Mouse (Mus musculus): Measurements from ENCODE around the gene Lmf2.

Lmf2 gene

DNA sequence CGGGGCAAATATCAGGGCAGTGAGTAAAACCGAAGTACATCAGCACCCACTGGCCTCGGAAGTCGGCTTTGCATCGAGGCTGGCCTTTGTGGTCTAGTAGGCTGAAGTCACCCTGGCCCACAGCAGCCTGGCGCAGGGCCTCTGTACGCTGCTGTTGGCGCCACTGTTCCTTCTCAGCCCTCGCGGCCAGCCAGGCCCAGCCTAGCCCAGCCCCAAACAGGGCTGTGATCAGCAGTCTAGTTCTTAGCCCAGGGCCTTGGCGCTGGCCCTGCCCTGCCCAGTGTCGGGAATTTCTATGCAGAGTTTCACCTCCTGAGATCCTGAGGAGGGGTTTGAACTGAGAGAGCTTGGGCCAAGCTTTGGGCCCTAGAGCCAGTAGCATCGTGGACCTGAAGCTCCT is 16.6 kb upstream of the Lmf2 start:
- DNase-seq: no peak

- DNase-seq: no peak
Measured at GRCm38 (mm10) chr15:89365141-89365551, 9.7 kb upstream of the Lmf2 start.

- DNase-seq: no peak
Measured at GRCm38 (mm10) chr15:89363051-89363450, 7.6 kb upstream of the Lmf2 start.

DNA sequence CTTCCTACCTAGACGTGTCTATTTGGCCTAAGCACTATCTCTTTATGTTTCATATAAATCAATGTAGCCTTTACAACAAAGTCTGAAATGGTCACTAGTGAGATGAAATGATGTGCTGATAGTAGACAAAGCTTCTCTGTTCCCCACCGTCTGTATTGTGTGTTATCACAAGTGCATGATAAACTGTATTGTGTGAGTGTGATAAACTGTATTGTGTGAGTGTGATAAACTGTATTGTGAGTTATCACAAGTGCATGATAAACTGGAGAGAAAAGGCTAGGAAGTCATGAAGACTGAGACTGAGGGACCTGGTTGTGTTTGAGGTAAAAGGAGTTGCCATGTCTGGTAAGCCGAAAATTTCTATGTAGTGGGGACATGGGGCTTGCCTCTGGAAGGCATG is 3.3 kb upstream of the Lmf2 start:
- no peak for DNase-seq

- peak; percentile 89 for DNase-seq
Measured at GRCm38 (mm10) chr15:89356372-89356771, 913 bp upstream of the Lmf2 start.

GRCm38 (mm10) chr15:89354455-89354854 is 1.0 kb downstream of the Lmf2 start:
- DNase-seq: no peak

DNA sequence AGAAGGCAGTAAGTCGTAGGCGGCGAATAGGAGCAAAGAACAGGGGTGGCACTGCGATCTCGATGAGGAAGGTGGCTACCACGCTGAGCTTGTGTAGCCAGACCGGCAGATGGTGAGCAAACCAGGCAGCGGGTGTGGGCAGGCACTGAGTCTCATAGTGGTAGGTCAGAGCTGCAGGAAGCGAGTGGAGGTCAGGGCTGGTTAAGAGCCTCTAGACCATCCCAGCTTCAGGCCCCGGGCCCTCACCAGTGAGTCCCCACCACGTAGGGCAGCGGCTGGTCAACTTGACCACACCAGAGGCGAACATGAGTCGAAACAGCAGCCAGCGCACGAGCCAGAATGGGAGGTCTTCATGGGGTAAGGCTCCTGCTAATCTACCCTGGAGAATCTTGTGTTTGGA is 1.6 kb downstream of the Lmf2 start:
- DNase-seq: no peak

DNA sequence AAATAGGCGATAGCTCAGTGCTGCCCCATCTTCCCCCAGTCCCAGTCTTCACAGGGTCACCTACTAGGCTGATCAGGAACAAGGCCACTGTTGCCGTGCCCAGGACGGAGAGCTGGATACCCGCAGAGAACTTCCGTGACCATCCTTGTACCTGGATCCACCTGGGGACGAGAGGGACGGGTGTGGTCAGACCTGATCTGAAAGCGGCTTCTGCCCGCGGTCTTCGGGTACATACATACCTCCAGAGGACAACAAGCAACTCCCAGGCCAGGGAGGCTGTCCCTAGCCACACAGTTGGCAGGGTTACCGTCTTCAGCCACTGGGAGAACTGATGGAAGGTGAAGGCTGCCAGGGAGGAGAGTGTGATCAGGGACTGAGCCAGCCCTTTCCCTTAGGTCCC is 2.7 kb downstream of the Lmf2 start:
- DNase-seq: no peak

DNA sequence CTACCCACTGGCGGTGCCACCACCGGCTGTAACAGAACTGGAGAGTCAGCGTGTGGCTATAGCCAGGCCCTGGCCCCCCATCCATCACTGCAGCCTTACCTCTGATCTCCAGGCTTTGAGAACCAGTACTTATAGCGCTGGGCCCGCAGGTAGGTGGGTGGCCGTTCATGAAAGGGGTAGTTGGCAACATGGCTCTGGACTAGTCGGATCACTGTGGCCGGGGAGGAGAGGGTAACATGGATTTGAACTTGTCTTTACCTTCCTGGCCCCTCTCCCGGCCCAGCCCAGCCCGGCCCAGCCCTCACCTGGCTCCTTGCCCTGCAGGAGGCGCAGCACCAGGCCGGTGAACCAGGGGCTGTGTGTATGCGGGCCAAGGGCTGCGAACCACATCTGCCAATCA is 3.4 kb downstream of the Lmf2 start:
- DNase-seq: no peak

- DNase-seq: no peak
Measured at GRCm38 (mm10) chr15:89351302-89351701, 4.2 kb downstream of the Lmf2 start.

GRCm38 (mm10) chr15:89350447-89350846 is 5.0 kb downstream of the Lmf2 start:
- peak; percentile 41 for DNase-seq

DNA sequence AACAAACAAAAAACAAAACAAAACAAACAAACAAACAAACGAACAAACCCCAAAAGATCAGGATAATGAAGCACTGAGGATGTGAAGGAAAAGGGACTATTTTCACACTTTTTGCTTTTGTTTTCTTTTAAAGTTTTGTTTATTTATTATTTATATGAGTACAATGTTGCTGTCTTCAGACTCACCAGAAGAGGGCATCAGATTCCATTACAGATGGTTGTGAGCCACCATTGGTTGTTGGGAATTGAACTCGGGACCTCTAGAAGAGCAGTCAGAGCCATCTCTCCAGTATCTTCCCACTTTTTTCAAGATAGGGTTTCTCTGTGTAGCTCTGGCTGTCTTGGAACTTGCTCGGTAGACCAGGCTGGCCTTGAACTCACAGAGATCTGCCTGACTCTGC is 12.1 kb downstream of the Lmf2 start:
- no peak for DNase-seq

DNA sequence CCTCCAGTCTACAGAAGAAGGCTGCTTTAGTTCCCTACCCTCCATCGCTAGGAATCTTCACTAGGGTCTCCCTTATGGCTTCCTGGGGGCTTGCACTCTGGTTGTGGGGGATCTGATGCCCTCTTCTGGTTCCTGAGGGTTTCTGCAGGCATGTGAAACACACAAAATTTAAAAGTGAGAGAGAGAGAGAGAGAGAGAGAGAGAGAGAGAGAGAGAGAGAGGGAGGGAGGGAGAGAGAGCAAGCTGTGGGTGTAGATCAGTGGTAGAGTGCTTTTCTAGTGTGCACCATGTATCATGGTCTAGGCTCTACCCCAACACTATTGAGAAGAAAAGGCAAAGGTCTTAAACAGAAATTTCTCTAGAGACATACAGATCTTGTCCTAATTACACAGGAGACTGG is 13.8 kb downstream of the Lmf2 start:
- no peak for DNase-seq

GRCm38 (mm10) chr15:89340136-89340535 is 15.3 kb downstream of the Lmf2 start:
- DNase-seq: no peak

- no peak for DNase-seq
Measured at GRCm38 (mm10) chr15:89339696-89340095, 15.8 kb downstream of the Lmf2 start.

- DNase-seq: no peak
Measured at GRCm38 (mm10) chr15:89336422-89336821, 19.0 kb downstream of the Lmf2 start.

DNA sequence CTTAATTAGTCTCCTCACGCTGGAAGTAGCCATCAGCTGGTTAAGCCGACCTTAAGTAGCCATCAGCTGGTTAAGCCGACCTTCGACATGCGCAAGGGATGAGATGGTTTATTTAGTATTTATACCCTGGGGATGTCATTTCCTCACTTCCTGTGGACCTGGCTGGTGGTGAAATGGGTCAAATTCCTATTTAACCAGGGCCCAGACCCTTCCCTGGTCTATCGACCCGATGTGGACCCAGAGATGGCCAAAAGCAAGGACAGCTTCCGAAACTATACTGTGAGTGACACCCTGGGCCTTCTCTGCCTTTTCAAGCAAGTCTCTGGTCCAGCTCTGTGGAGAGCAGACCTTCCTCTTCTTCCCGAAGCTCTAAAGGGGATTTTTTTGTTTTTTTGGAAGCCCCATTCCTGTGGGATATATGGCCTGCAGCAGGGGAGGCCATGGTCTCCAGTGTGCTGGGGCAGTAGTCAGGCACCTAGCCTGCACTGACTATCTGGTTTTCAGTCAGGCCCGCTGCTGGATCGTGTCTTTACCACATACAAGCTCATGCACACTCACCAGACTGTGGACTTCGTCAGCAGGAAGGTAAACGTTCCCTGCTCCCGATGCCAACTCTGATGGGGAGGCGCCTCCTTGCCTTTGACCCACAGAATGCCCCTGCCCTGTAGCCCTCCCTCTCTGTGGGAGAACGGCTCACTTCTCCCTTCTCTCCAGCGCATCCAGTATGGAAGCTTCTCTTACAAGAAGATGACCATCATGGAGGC is 20.5 kb downstream of the Lmf2 start:
- DNase-seq: no peak

- no peak for DNase-seq
Measured at GRCm38 (mm10) chr15:89334271-89334670, 21.2 kb downstream of the Lmf2 start, which contains the start of gene Miox. Miox (plus strand) TSS chr15:89334398.

DNA sequence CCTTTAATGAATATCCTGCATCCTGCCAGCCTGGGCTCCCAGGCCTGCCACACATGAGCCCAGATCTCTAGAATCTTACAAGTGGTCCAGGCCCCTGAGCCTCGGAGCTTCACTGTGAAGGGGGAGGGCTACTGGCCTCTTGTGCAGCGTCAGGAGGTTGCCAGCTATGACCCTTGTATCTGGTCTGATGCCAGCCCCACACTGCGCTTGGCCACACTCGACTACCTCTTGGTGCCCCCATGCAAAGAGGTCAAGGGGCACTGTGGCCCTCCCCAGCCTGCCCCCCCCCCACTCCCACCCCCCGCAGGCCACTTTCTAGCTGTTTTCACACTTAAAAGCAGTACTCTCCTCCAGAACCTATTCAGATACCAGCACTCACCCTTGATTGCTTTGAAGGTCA is 29.0 kb downstream of the Lmf2 start:
- DNase-seq: no peak

- DNase-seq: no peak
Measured at GRCm38 (mm10) chr15:89323656-89324055, 31.8 kb downstream of the Lmf2 start.

DNA sequence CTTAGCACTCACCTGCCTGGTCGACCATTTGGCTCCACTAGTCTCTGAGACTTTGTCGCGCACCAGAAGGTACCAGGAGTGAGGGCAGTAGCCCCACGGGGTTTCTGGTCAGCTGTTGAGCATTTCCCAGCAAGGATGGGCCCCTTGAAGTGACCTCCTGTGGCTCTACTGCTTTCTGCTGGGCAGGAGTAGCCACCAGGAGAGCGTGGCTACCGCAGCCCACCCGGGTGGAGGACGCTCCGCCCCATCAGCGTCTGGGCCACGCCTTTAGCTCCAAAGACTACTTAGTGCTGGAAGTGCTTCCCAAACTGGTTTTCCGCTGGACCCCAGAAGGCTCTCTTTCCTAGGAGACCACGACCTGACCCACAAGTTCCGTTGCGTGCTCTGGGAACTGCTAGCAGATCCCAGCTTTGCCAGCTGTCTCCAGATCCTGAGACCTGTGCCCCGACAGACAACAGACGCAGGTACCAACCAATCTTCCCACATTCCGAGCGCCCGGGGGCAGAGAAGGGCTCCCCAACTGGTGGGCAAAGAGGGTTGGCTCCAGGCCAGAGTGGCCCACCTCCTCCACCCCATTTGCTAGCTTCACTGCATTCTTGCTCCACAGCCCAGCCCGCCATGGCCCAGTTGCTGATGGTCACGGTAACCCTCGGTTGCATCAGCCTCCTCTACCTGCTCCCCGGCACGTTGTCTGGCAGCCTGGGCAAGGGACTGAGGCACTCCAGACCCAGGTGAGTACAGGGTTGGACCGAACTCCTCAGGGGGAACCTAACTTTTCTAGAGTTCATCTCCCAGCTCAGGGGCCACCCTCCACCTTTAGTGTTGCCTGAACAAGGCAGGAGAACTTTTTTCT is 32.6 kb downstream of the Lmf2 start, which contains the start of gene Adm2:
Gene Adm2 (plus strand): TSS at position 51 of the 853 bp plus-strand sequence.
- DNase-seq: no peak

- no peak for DNase-seq
Measured at GRCm38 (mm10) chr15:89321264-89321663, 34.2 kb downstream of the Lmf2 start.

DNA sequence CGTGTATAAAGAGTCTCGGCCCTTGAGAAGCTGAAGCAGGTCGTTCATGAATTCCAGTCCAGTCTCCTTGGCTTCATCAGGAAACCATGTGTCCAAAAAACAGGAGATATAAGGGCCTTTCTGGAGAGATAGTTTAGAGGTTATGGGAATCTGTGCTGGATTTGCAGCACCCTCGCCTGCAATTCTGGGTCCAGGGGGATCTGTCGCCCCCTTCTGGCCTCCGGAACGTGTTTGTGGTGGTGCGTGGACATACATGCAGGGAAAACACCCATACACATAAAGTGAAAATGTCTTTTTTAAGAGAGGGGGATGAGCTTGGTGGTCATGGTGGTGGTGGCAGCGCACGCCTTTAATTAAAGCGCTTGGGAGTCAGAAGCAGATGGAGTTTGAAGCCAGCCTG is 39.3 kb downstream of the Lmf2 start:
- peak; percentile 28 for DNase-seq

GRCm38 (mm10) chr15:89315190-89315731 is 40.2 kb downstream of the Lmf2 start, which contains the start of gene Sbf1:
Sbf1 (minus strand) TSS chr15:89315311.
- peak; percentile 100 for DNase-seq
